ENCODE assay signal across 9 mouse cellular contexts in genomic region chr7:101620373-101620772, GRCm38 (mm10). TPM values are rescaled to one million over a fixed set of nuclear protein-coding genes. Genes with fewer than 3 reads are reported as not detected.
A peak's percentile ranks its signal among the peaks of the same experiment; 100 is the strongest.
DNase-seq lines count a peak whose midpoint lies in the region; ATAC-seq and TF ChIP-seq lines count a peak whose summit lies in the region.
"Had no signal": no experiment of that assay in that cellular context is flagged by ENCODE, and none has a peak within 500 bp of the region (broad histone marks: within the 10 kb centered on the region; RNA-seq: fewer than 3 reads in every experiment).

No protein-coding gene starts in this region.

- peaks cover 3% of the 10 kb centered on the region; the same call in 1 of the 2 replicates for H3K4me1 ChIP-seq in forebrain, postnatal 0 days (ENCODE audit: insufficient read depth)
- H3K4me1 ChIP-seq in forebrain, embryonic 16.5 days (replicated peaks; ENCODE audit: control insufficient read depth, insufficient read depth, low read length) = no peaks in the 10 kb centered on the region; the same call in 1 of the 2 replicates
- peaks cover 5% of the 10 kb centered on the region; the same call in 1 of the 2 replicates for H3K4me1 ChIP-seq in liver, postnatal 0 days (ENCODE audit: insufficient read depth)
- H3K4me1 ChIP-seq in small intestine, adult 2 months (ENCODE audit: control insufficient read depth, insufficient read depth, insufficient read length, low read length) = no peaks in the 10 kb centered on the region; the same call in 1 of the 2 replicates

- H3K4me2 ChIP-seq in forebrain, postnatal 0 days (ENCODE audit: low read depth) = no peak overlapping the region
- no peak overlapping the region for H3K4me2 ChIP-seq in forebrain, embryonic 16.5 days (ENCODE audit: low read length)
- no peak overlapping the region for H3K4me2 ChIP-seq in liver, postnatal 0 days (ENCODE audit: low read depth, low read length)

- no peak for TF ChIP-seq EP300 in liver, postnatal 0 days (IDR thresholded peaks at IDR 0.05; ENCODE audit: low read depth)

- H3K27me3 ChIP-seq in forebrain, postnatal 0 days (ENCODE audit: insufficient read depth, low read length) = no peaks in the 10 kb centered on the region
- no peaks in the 10 kb centered on the region for H3K27me3 ChIP-seq in forebrain, embryonic 16.5 days (replicated peaks; ENCODE audit: control insufficient read depth, insufficient read depth, low read length)
- H3K27me3 ChIP-seq in liver, postnatal 0 days (ENCODE audit: insufficient read depth, low read length) = 0 out of 2 replicates have a peak, but pooled peaks cover 4% of the 10 kb centered on the region
- H3K27me3 ChIP-seq in small intestine, adult 2 months (ENCODE audit: control insufficient read depth, insufficient read depth, low read length) = no peaks in the 10 kb centered on the region

- H3K27ac ChIP-seq in forebrain, postnatal 0 days (ENCODE audit: low read depth, low read length) = no peak overlapping the region
- H3K27ac ChIP-seq in forebrain, embryonic 16.5 days (ENCODE audit: low read length) = no peak overlapping the region
- H3K27ac ChIP-seq in liver, postnatal 0 days (ENCODE audit: low read depth) = no peak overlapping the region
- H3K27ac ChIP-seq in small intestine, adult 2 months (ENCODE audit: insufficient read depth, low read depth, low read length) = no peak overlapping the region

- H3K36me3 ChIP-seq in forebrain, postnatal 0 days (ENCODE audit: insufficient read depth) = no peaks in the 10 kb centered on the region
- no peaks in the 10 kb centered on the region for H3K36me3 ChIP-seq in forebrain, embryonic 16.5 days (ENCODE audit: control insufficient read depth, insufficient read depth)
- no peaks in the 10 kb centered on the region for H3K36me3 ChIP-seq in liver, postnatal 0 days (replicated peaks; ENCODE audit: insufficient read depth, low read length)
- H3K36me3 ChIP-seq in small intestine, adult 2 months (ENCODE audit: control insufficient read depth, insufficient read depth, low read length) = no peaks in the 10 kb centered on the region

- TF ChIP-seq POLR2A in small intestine, adult 2 months (IDR thresholded peaks at IDR 0.05; ENCODE audit: low read depth, low read length) = no peak

- peak; percentile 82 for DNase-seq in forebrain, postnatal 0 days
- DNase-seq in urinary bladder, postnatal 25 days (ENCODE audit: low spot score) = peak; percentile 35
- DNase-seq in urinary bladder, postnatal 4 days (ENCODE audit: low spot score in 2 of 2) = no peak
- DNase-seq in cerebellum, postnatal 4 days (ENCODE audit: low spot score in 2 of 2) = peak; percentile 28 to 49
- peak; percentile 70 for DNase-seq in kidney, postnatal 10 days
- DNase-seq in liver, postnatal 0 days = peak; percentile 49

- no peaks in the 10 kb centered on the region for H3K9me3 ChIP-seq in forebrain, postnatal 0 days (ENCODE audit: low read length)
- no peaks in the 10 kb centered on the region for H3K9me3 ChIP-seq in forebrain, embryonic 16.5 days (ENCODE audit: control insufficient read depth, low read length)
- no peaks in the 10 kb centered on the region for H3K9me3 ChIP-seq in liver, postnatal 0 days (ENCODE audit: low read length)

- H3K9ac ChIP-seq in forebrain, postnatal 0 days = no peak overlapping the region
- H3K9ac ChIP-seq in forebrain, embryonic 16.5 days (replicated peaks; ENCODE audit: low read depth, low read length) = no peak overlapping the region
- no peak overlapping the region for H3K9ac ChIP-seq in liver, postnatal 0 days (replicated peaks)

- H3K4me3 ChIP-seq in forebrain, postnatal 0 days (ENCODE audit: low read depth, low read length) = no peak overlapping the region
- no peak overlapping the region for H3K4me3 ChIP-seq in forebrain, embryonic 16.5 days (replicated peaks; ENCODE audit: low read length)
- no peak overlapping the region for H3K4me3 ChIP-seq in liver, postnatal 0 days (ENCODE audit: low read depth, low read length)
- H3K4me3 ChIP-seq in small intestine, adult 2 months (ENCODE audit: low read depth, low read length) = no peak overlapping the region

- peak; percentile 79 for TF ChIP-seq CTCF in forebrain, postnatal 0 days (IDR thresholded peaks at IDR 0.05; ENCODE audit: low read depth)
- TF ChIP-seq CTCF in liver, postnatal 0 days (IDR thresholded peaks at IDR 0.05; ENCODE audit: low read depth) = peak; percentile 81
- TF ChIP-seq CTCF in small intestine, adult 2 months (IDR thresholded peaks at IDR 0.05; ENCODE audit: extremely low read depth, insufficient read length, insufficient replicate concordance, low read depth, low read length) = peak; percentile 80; the same call in 1 of the 2 replicates

- WGBS in forebrain, postnatal 0 days = 26% methylated on average over 4 of the region's 4 CpGs
- WGBS in forebrain, embryonic 16.5 days = 28% methylated on average over 4 of the region's 4 CpGs
- WGBS in liver, postnatal 0 days (ENCODE audit: insufficient replicate concordance) = 20% methylated on average over 4 of the region's 4 CpGs
- 10% methylated on average over 4 of the region's 4 CpGs for WGBS in small intestine, adult 2 months

- ATAC-seq in forebrain, postnatal 0 days = 0 out of 2 replicates have a peak, but pooled peaks have one; percentile 40
- ATAC-seq in forebrain, embryonic 16.5 days = no peak
- ATAC-seq in liver, postnatal 0 days = no peak

RNA-seq across cellular contexts. Expression of gene Art2b, which starts 35.0 kb away (rescaled TPM):
- total RNA-seq in forebrain, postnatal 0 days (2014; rRNA removed) = not detected in 2 replicates
- not detected in 2 replicates for polyA plus RNA-seq in forebrain, postnatal 0 days (2015; fragmentation: Nextera tagmentation; extraction: Ambion mirVana)
- not detected in 2 replicates for polyA plus RNA-seq in forebrain, embryonic 16.5 days (2015; fragmentation: Nextera tagmentation; extraction: Ambion mirVana)
- polyA plus RNA-seq in liver, postnatal 0 days (2015; fragmentation: Nextera tagmentation; extraction: Ambion mirVana) = 0.05 and 0.07 TPM in 2 replicates
- polyA plus RNA-seq in small intestine, adult 2 months (2012; rRNA removed) = 2.5 and 4.1 TPM in 2 replicates
- polyA plus RNA-seq: lung, embryonic 16.5 days had no signal

RNA-seq across cellular contexts. Expression of gene Clpb, which starts 43.1 kb away (rescaled TPM):
- 40.6 and 45.9 TPM in 2 replicates for total RNA-seq in forebrain, postnatal 0 days (2014; rRNA removed)
- 34.6 and 38.3 TPM in 2 replicates for polyA plus RNA-seq in forebrain, postnatal 0 days (2015; fragmentation: Nextera tagmentation; extraction: Ambion mirVana)
- polyA plus RNA-seq in forebrain, embryonic 16.5 days (2015; fragmentation: Nextera tagmentation; extraction: Ambion mirVana) = 42.0 and 51.9 TPM in 2 replicates
- polyA plus RNA-seq in liver, postnatal 0 days (2015; fragmentation: Nextera tagmentation; extraction: Ambion mirVana) = 15.1 and 16.3 TPM in 2 replicates
- 5.5 and 7.2 TPM in 2 replicates for polyA plus RNA-seq in small intestine, adult 2 months (2012; rRNA removed)

Comparison
In these comparisons a context has a peak if more than half of its experiments do, and no peak if none do; other contexts are left out.
1. DNase-seq: peak in forebrain, postnatal 0 days (single experiment), urinary bladder, postnatal 25 days (single experiment), cerebellum, postnatal 4 days (2 of 2), kidney, postnatal 10 days (single experiment) and liver, postnatal 0 days (single experiment); none in urinary bladder, postnatal 4 days (0 of 2).
2. Peak in every context shown above with its lines, with median percentiles within 50 percentile points of each other: CTCF ChIP-seq.